Mouse (Mus musculus) intestine, embryonic 15.5 days (tissue): ENCODE measurements around the gene Haspin. TPM values are rescaled to one million over a fixed set of nuclear protein-coding genes. Genes with fewer than 3 reads are reported as not detected.

Experiments used
- ATAC-seq: fragments of 200-750 bp; cut with Nextera tagmentation; 2 replicates; pipeline ENCODE4 v1.8.0; 2017; ENCODE audit warnings: moderate TSS enrichment, moderate library complexity
- H3K27ac ChIP-seq: fragments of 300-500 bp; sonication (generic); 2 replicates; pipeline ENCODE4 v1.5.1; 2015; ENCODE audit warnings: mild to moderate bottlenecking, inconsistent platforms
- H3K27me3 ChIP-seq: fragments of 300-500 bp; sonication (generic); replicated peaks from 2 replicates; pipeline ENCODE4 v1.6.1; 2015; ENCODE audit warnings: inconsistent platforms
- H3K36me3 ChIP-seq: fragments of 300-500 bp; sonication (generic); 2 replicates; pipeline ENCODE4 v1.6.1; 2015; ENCODE audit warnings: inconsistent platforms
- H3K4me1 ChIP-seq: fragments of 300-500 bp; sonication (generic); replicated peaks from 2 replicates; pipeline ENCODE4 v1.6.1; 2015; ENCODE audit warnings: inconsistent platforms
- H3K4me2 ChIP-seq: fragments of 300-500 bp; sonication (generic); replicated peaks from 2 replicates; pipeline ENCODE4 v1.6.1; 2015; ENCODE audit warnings: mild to moderate bottlenecking, inconsistent platforms
- H3K4me3 ChIP-seq: fragments of 300-500 bp; sonication (generic); replicated peaks from 2 replicates; pipeline ENCODE4 v1.5.1; 2015; ENCODE audit warnings: inconsistent platforms
- H3K9ac ChIP-seq: fragments of 300-500 bp; sonication (generic); 2 replicates; pipeline ENCODE4 v1.6.1; 2015; ENCODE audit warnings: inconsistent platforms
- H3K9me3 ChIP-seq: fragments of 300-500 bp; sonication (generic); 2 replicates; pipeline ENCODE4 v1.6.1; 2016; ENCODE audit warnings: inconsistent platforms
- WGBS: fragments of 180-500 bp; shearing (Covaris S2); methylation state at CpG from one replicate; pipeline ENCODE4 v1.1.7; 2015; 5-methylcytosine and 5-hydroxymethylcytosine counted together
- polyA plus RNA-seq: library from polyadenylated mRNA; unstranded; fragments of >200 nt; fragmentation: Nextera tagmentation; extraction: Ambion mirVana; gene quantifications from 2 replicates; pipeline ENCODE4 v1.2.1, GENCODE M21; 2015

The Haspin gene
- polyA plus RNA-seq, 1 experiment from 2014 or later = 15.2 TPM

DNA sequence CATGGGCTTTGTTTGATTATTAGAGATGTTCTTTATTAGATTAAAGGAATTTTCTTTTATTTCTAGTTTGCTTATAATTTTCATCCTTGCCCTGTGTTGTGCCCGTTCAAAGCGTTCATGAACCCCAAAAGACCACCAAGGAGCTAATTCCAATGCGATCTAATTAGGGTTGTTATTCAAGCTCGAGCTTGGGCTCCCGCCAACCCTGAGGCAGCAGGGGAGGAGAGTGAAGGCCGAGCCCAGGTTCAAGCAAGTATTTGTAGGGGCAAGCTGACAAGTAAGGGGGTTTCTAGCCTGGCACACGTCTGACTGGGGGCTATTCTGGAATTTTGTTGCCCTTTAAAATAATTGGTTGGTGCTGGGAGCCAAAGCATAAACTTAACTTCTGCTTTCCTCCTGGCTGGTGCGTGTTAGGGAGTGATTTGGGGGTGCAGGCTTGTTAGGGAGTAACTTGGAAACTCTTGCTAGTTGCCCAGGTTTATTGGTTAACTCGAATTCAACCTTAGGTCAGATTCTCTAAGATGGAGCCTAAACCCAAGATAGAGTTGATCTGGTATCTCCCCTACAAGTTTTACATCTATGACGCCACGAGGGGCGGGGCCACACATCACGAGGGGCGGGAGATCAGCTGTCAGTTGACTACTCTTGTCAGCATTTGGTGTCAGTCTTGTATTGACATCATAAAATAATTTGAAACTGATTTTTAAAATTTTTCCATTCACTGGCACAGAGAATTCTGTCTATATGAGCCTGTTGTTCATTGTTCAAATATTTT, 37.9 kb downstream of the Haspin start:
- Histone ChIP-seq H3K9ac (no peak overlapping the region), H3K9me3 (no peaks in the 10 kb centered on the region), H3K27ac (no peak overlapping the region), H3K4me2 (no peak overlapping the region), H3K4me1 (no peaks in the 10 kb centered on the region), H3K36me3 (no peaks in the 10 kb centered on the region), H3K27me3 (no peaks in the 10 kb centered on the region), H3K4me3 (no peak overlapping the region)
- ATAC-seq = no peak
- 73% methylated on average over 14 of the region's 14 CpGs for WGBS

GRCm38 (mm10) chr11:73098860-73099259, 39.2 kb downstream of the Haspin start:
- 63% methylated on average over 5 of the region's 5 CpGs for WGBS
- no peaks in the 10 kb centered on the region for H3K4me1 ChIP-seq
- no peak overlapping the region for H3K4me3 ChIP-seq
- no peaks in the 10 kb centered on the region for H3K27me3 ChIP-seq
- no peak for ATAC-seq
- H3K27ac ChIP-seq = no peak overlapping the region
- H3K4me2 ChIP-seq = no peak overlapping the region
- no peaks in the 10 kb centered on the region for H3K36me3 ChIP-seq
- no peak overlapping the region for H3K9ac ChIP-seq
- no peaks in the 10 kb centered on the region for H3K9me3 ChIP-seq

DNA sequence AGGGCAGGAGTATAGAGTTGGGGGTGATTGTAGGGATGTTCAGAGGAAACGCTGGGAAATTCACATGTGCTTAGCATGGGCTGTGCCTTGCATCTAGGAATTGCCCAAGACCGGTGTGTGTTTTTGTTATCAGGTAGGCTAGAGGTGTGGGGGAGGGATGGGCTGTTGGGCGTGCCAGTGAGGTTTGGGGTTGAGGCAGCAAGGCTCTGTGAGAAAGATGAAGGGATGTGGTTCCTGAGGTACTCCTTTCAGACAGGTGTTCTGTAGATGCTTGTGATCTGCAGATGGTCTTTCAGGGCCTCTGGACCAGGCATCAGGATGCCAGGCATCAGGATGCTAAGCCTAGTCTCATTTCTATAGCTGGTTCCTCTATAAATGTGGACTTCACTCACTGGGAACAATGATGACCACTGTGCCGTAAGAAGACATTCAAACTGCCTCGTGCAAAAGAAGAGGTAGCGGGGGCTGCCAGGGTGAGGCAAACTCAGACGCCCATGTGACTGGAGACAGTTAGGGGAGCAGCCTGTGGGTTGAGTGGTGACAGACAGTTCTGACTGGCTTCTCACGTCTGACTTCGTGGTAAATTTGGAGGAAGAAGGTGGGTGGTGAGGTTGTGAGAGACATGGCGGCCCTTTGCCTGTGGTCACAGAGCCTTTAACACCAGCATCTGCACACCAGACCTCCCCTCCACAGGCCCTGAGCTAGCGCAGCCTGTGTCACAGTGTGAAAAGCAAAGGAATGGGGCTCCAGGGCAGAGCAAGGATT, 43.7 kb downstream of the Haspin start:
- no peaks in the 10 kb centered on the region for H3K9me3 ChIP-seq
- no peak overlapping the region for H3K4me3 ChIP-seq
- H3K27ac ChIP-seq = no peak overlapping the region
- H3K9ac ChIP-seq = no peak overlapping the region
- H3K27me3 ChIP-seq = no peaks in the 10 kb centered on the region
- no peaks in the 10 kb centered on the region for H3K4me1 ChIP-seq
- no peaks in the 10 kb centered on the region for H3K36me3 ChIP-seq
- ATAC-seq = no peak
- H3K4me2 ChIP-seq = no peak overlapping the region
- WGBS = 74% methylated on average over 11 of the region's 11 CpGs

GRCm38 (mm10) chr11:73092877-73093276, 45.2 kb downstream of the Haspin start:
- no peak overlapping the region for H3K27ac ChIP-seq
- H3K9ac ChIP-seq = no peak overlapping the region
- WGBS = 72% methylated on average over 7 of the region's 7 CpGs
- no peaks in the 10 kb centered on the region for H3K9me3 ChIP-seq
- ATAC-seq = no peak
- no peaks in the 10 kb centered on the region for H3K36me3 ChIP-seq
- H3K4me1 ChIP-seq = no peaks in the 10 kb centered on the region
- no peaks in the 10 kb centered on the region for H3K27me3 ChIP-seq
- no peak overlapping the region for H3K4me2 ChIP-seq
- H3K4me3 ChIP-seq = no peak overlapping the region

GRCm38 (mm10) chr11:73092057-73092456, 46.0 kb downstream of the Haspin start:
- Histone ChIP-seq H3K4me3 (no peak overlapping the region), H3K27me3 (no peaks in the 10 kb centered on the region), H3K4me1 (no peaks in the 10 kb centered on the region), H3K4me2 (no peak overlapping the region), H3K27ac (no peak overlapping the region), H3K9me3 (no peaks in the 10 kb centered on the region), H3K9ac (no peak overlapping the region), H3K36me3 (no peaks in the 10 kb centered on the region)
- no peak for ATAC-seq
- WGBS = 67% methylated on average over 4 of the region's 4 CpGs

GRCm38 (mm10) chr11:73090826-73091225, 47.3 kb downstream of the Haspin start:
- WGBS = 75% methylated on average over 2 of the region's 2 CpGs

DNA sequence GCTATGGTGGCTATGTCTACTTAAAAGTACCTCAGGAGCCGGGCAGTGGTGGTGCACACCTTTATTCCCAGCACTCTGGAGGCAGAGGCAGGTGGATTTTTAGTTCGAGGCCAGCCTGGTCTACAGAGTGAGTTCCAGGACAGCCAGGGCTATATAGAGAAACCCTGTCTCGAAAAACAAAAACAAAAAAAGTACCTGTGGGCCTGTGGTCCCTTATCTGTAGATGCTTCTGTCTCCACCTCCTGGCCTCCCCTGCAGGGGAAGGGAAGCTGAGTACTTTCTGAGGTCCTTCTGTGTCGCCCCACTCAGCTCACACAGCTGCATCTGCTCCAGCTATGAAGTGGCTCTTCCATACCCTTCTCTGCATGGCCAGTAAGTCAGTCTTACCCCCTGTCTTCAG, 47.8 kb downstream of the Haspin start, which contains the start of gene Itgae:
Itgae (plus strand) TSS at position 301 of the 400 bp plus-strand sequence.
- Histone ChIP-seq H3K27ac (no peak within 1 kb of the TSS), H3K9ac (no peak within 1 kb of the TSS), H3K4me1 (no peaks in the 10 kb centered on the region), H3K4me2 (no peak within 1 kb of the TSS), H3K27me3 (no peaks in the 10 kb centered on the region), H3K4me3 (no peak within 1 kb of the TSS), H3K9me3 (no peaks in the 10 kb centered on the region), H3K36me3 (no peaks in the 10 kb centered on the region)
- WGBS = 85% methylated on average over 4 of the region's 4 CpGs
- no peak for ATAC-seq

More at GRCm38 (mm10) chr11:73090826-73091225, 47.3 kb downstream of the Haspin start:
- Histone ChIP-seq H3K9ac (no peak overlapping the region), H3K27ac (no peak overlapping the region), H3K4me3 (no peak overlapping the region), H3K4me1 (no peaks in the 10 kb centered on the region), H3K36me3 (no peaks in the 10 kb centered on the region), H3K27me3 (no peaks in the 10 kb centered on the region), H3K9me3 (no peaks in the 10 kb centered on the region), H3K4me2 (no peak overlapping the region)
- no peak for ATAC-seq

DNA sequence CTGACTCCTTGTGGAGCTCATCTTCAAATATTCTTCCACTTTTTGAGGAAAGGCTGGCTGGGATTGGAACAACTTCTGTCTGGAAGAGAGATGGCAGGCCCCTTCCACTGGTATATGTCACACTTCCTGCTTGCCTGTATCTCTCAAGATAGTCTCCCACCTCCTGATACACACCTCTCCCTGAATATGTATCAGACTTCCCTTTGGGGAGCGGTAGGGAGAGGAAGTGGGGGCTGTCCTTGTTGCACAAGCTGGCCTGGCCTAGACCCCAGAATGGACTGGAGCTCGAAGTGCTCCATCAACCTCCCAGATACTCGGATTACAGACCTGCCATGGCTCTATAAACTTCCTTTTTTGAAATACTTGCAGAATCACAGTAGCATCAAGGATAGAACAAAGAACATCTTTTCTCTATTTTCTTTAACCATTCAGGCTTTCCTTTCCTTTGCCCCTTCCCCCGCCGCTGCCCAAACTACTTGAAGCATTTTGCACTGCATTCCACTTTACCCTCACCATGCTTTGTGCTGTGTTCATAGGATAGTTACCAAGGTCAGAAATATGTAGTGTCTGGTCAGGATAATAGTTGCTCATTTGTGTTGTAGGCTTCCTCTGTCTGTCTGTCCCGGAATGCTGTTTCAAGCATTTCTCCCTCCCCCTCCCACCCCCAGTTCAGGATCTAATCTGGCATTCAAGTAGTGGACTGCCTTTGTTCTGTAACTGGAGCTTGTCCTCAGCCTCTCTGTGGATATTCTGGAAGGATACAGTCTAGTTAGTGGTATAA, 50.2 kb downstream of the Haspin start:
- ATAC-seq = no peak
- WGBS = 61% methylated on average over 6 of the region's 6 CpGs
- no peak overlapping the region for H3K27ac ChIP-seq
- no peak overlapping the region for H3K4me3 ChIP-seq
- no peaks in the 10 kb centered on the region; the same call in 1 of the 2 replicates for H3K4me1 ChIP-seq
- H3K9me3 ChIP-seq = no peaks in the 10 kb centered on the region
- no peaks in the 10 kb centered on the region for H3K27me3 ChIP-seq
- H3K36me3 ChIP-seq = no peaks in the 10 kb centered on the region
- H3K4me2 ChIP-seq = no peak overlapping the region
- H3K9ac ChIP-seq = no peak overlapping the region

Other genes with a start within 250 kb of the Haspin start
- gene Atp2a3, start 177.1 kb downstream of the Haspin start, polyA plus RNA-seq = 23.5 and 25.5 TPM in 2 replicates
- gene P2rx1, start 139.2 kb downstream of the Haspin start, polyA plus RNA-seq = 14.3 and 27.7 TPM in 2 replicates
- 8.5 and 8.6 TPM in 2 replicates for gene Camkk1, start 119.3 kb downstream of the Haspin start, polyA plus RNA-seq
- 9.3 and 9.7 TPM in 2 replicates for gene Ncbp3, start 90.5 kb downstream of the Haspin start, polyA plus RNA-seq
- gene Itgae, start 47.7 kb downstream of the Haspin start, polyA plus RNA-seq = 0.19 and 0.35 TPM in 2 replicates
- 0.09 TPM in 1 of 2 replicates, not detected in the other for gene P2rx5, start 22.1 kb upstream of the Haspin start, polyA plus RNA-seq
- gene Emc6, start 38.7 kb upstream of the Haspin start, polyA plus RNA-seq = 118 and 126 TPM in 2 replicates
- 208 and 212 TPM in 2 replicates for gene Tax1bp3, start 38.8 kb upstream of the Haspin start, polyA plus RNA-seq
- gene Ctns, start 60.7 kb upstream of the Haspin start, polyA plus RNA-seq = 23.8 and 25.1 TPM in 2 replicates
- 6.2 and 8.1 TPM in 2 replicates for gene Shpk, start 61.2 kb upstream of the Haspin start, polyA plus RNA-seq
- 0.10 TPM in 2 replicates for gene Trpv1, start 96.0 kb upstream of the Haspin start, polyA plus RNA-seq
- 0.04 and 0.10 TPM in 2 replicates for gene Trpv3, start 129.1 kb upstream of the Haspin start, polyA plus RNA-seq
- gene Aspa, start 191.3 kb upstream of the Haspin start, polyA plus RNA-seq = 0.94 and 1.3 TPM in 2 replicates
- not detected in 2 replicates for gene Gm49340, start 191.4 kb upstream of the Haspin start, polyA plus RNA-seq
- 0.18 and 0.47 TPM in 2 replicates for gene Spata22, start 191.4 kb upstream of the Haspin start, polyA plus RNA-seq
- not detected in 2 replicates for gene Olfr20, start 212.5 kb upstream of the Haspin start, polyA plus RNA-seq
- gene Olfr376, start 233.0 kb upstream of the Haspin start, polyA plus RNA-seq = not detected in 2 replicates